Mouse (Mus musculus): ENCODE results near the gene Ccdc8.
A peak's percentile ranks its signal among the peaks of the same experiment; 100 is the strongest.

Gene Ccdc8

GRCm38 (mm10) chr7:16976298-16976697 lies 16.2 kb upstream of the Ccdc8 start:
- no peak for DNase-seq (ENCODE audit: low read depth)

DNA sequence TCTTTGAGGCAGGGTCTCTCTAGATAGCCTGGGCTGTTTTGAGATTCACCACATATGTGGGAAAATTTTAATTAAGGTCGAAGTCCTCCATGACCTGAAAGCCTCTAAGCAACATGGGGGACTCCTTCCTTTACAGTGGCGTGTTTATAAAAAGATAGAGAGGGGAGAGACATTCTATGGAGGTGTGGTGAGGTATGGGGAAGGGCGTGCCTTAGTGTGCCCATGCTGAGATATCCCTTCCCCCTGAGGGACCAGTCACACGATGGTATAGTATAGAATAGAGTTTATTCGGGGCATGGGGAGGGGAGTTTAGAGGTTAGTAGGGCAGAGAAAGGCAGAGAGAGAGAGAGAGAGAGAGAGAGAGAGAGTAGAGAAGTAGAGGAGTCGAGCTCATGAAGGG lies 14.3 kb upstream of the Ccdc8 start:
- no peak for DNase-seq (ENCODE audit: low read depth)

DNA sequence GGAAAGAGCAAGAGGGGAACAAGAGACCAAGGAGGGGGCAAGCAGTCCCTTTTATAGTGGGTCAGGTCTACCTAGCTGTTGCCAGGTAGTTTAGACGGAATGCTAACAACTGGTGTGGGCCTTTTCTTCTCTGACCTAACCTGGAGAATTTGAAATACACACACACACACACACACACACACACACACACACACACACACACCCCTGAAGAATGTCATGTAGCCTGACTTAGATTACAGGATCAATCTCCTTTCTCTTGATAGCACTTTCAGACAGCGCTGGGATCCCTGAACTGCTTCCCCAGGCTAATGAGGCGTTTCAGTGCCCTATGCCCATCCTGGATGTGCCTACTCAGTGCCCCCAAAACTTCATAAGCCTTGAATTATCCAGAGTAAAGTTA lies 13.9 kb upstream of the Ccdc8 start:
- no peak for DNase-seq (ENCODE audit: low read depth)

GRCm38 (mm10) chr7:16980348-16980747 lies 12.2 kb upstream of the Ccdc8 start:
- no peak for DNase-seq (ENCODE audit: low read depth)

DNA sequence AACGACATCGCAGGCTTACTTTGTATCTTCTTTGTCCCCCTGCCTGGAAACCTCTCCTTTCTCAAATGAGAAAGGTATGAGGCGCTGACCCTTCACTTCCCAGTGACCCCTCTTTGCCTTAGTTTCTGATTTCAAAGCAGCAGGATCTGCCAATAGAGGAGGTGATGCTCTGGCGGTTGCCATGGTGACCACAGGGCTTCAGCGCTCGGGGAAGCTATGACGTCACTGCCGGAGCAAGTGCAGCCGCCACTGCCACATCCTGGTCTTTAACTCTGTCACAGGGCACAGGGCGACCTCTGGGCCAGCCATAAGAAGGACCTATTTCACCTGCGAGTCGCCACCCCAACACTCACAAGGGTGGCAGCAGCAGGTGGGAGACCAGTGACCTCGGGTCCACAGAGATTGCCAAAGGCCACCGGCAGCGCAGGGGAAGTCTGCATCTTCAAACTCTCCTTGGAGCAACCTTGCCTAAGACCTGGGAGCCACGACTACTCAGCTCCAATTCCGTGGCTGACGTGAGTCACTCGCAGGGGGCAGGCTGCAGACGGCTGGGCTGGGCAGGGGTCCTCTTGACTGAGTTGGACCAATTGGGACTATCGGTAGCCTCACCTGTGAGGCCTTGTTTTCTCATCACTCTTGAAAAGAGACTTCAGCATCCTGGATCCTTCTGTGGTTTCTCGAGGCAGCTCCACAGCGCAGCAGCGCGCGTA lies 9.5 kb upstream of the Ccdc8 start, which contains the start of gene Gm42372:
Gm42372 (plus strand) TSS at position 228 of the 710 bp plus-strand sequence.
- no peak for DNase-seq (ENCODE audit: low read depth)

DNA sequence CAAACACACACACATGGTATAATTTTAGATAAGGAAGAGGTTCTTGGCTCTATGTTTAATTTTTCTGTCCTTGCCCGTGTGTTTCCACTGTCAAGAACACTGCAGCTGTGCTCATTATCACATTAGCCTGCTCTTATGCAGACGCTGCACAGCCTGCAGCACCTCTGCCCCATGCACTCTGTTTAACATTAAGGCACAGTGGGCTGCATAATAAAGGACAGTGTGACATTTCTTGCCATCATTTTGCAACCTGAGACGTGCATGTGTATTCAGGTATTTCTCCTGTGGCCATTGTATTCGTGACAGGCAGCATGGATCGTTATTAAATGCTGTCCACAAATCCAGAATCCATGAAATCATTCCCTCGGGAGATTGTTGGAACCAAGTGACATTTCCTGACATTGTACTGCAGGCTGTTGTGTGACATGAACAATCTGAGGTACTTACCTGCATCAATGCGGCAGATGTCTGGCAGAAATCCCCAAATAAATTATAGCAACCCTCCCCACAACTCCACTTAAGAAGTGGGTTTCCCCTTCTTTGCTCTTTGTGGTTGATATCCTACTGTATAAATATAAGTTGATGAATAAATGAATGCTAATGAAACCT lies 4.9 kb upstream of the Ccdc8 start:
- no peak for DNase-seq (ENCODE audit: low read depth)

DNA sequence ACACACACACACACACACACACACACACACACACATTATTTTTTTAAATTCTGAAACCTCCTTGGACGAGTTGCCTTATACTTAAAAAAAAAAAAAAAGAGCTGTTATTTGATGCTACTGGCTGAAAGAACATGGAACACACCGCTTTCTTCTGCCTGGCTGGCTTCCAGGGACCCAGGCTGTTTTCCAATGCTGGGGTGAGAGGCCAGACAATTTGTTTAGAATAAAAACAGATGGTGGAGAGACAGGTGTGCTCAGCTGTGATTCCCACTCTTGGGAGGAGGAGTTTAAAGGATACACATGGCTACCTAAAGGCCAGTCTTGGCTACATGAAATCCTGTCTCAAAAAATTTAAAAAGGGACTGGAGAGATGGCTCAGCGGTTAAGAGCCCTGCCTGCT lies 4.1 kb upstream of the Ccdc8 start:
- no peak for DNase-seq (ENCODE audit: low read depth)

DNA sequence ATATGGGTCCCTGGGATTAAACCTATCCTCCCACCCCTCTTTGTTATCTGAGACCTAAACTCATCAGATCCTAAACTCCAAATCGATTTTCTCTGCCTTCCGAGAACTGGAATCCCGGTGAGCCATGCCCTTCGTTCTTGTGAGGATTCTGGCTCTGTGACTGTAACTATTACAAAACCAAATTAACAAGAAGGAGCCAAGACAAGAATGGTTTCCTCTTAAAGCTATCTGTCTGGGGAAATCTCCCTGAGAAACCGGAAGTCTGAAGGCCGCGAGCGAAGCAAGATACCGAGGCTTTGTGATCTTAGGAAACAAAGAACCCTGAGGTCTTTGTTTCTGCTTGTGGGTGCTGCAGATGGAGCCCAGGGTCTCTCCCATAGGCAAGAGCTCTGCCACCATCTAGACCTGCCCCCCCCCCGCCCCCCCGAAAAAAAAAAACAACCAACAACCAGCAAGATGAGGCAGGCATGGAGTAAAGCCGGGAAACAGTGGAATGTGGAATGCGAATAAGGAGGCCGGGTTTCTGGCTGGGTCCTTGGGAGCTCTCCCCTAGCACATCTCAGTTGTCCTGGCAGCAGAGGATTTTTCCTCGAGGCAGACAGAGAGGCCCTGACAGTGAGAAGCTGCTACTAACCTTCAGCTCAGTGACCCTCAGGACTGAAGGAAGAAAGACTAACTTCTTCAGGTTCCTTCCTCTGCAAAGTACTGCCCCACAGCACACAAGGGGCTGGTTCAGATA lies 2.3 kb upstream of the Ccdc8 start:
- peak; percentile 40 for DNase-seq (ENCODE audit: low read depth)

DNA sequence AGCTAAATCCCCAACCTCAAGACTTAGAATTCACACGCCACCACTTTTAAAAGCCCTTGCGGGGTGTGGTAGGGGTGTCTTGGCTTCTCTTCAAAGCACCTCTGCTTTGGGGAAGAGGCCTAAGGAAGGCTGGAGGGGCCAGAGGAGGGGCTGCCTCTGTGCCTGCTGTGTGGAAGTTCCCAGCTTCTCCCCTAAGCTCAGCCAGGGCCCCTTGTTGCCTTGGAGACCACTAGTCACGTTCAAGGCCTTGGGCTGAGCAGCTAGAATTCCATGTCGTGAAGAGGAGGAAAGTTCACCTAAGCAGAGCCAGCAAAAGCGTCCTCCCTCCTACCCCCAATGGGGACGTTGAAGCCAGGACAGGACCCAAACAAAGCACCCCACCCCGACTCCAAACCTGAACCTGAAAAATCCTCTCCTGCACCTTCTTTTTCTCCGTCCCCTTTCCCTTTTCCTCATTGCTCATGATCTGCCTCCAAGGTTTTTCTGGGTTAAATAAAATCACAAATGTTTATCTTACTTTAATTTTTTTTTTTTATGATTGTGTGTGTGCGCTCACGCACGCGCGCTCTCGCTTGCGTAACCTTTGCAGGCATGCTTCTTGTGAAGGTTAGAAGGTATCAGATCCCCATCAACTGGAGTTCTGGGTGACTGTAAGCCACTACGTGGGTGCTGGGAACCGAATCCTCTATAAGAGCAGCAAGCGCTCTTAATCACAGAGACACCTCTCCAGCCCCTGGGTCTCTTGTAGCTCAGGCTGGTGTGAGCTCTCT lies 642 bp upstream of the Ccdc8 start:
- DNase-seq (ENCODE audit: low read depth), result no peak

DNA sequence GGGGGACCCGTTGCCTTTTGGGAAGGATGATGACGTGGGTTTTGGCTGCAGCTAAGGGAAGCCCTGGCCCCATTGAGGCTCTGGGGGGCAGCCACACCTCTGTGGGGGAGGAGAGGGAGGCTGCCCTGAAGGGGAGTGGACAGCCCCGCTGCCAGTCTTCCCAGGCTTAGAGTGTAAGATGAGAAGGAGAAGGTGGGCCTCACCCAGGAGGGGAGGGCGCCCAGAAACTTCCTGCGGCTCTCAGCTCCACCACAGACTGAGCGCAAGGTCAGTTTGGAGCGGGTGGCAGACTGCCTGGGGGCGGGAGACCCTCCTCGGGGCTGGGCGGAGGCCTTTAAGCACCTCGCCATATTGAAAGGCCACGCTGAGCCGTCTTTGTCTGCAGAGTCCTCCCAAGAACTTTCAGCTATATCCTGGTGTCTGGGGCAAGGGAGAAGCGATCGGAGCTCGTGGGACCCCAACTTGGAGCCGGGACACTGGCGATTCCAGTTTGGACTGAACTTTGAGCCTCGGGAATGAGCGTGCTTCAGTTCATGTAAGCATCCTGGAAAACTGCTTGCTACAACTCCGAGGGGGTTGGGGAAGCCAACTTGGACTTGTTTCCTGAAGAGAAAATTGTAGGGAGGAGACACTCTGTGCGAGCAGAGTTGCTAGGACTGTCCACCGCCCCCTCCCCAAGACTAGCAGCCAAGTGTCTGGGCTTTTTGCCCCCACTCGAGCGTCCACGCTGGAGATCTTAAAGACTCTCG lies 1.3 kb downstream of the Ccdc8 start:
- DNase-seq (ENCODE audit: low read depth), result peak; percentile 40

DNA sequence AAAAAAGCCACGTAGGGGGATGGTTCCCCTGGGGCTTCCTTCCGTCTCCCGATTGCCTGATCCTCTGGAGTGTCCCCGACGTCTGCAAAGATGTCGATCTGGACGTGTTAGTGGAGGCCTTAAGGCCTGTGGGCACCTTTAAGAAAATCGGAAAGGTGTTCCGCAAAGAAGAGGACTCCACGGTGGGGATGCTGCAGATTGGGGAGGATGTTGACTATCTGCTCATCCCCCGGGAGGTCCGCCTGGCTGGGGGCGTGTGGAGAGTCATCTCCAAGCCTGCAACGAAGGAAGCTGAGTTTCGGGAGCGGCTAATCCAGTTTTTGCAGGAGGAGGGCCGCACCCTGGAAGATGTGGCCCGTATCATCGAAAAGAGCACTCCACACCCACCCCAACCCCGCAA lies 1.9 kb downstream of the Ccdc8 start:
- no peak for DNase-seq (ENCODE audit: low read depth)

DNA sequence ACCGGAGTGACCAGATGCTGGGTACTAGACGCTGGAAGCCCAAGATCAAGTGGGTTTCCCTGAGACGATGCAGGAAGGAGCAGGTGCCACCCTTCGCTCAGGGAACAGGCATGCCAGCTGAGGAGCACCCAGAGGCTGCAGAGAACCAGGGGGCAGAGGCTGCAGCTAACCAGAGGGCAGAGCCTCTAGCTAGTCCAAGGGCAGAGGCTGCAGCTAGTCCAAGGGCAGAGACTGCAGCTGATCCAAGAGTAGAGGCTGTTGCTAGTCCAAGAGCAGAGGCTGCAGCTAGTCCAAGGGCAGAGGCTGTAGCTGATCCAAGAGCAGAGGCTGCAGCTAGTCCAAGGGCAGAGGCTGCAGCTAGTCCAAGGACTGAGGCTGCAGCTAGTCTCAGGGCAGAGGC lies 2.8 kb downstream of the Ccdc8 start:
- no peak for DNase-seq (ENCODE audit: low read depth)

DNA sequence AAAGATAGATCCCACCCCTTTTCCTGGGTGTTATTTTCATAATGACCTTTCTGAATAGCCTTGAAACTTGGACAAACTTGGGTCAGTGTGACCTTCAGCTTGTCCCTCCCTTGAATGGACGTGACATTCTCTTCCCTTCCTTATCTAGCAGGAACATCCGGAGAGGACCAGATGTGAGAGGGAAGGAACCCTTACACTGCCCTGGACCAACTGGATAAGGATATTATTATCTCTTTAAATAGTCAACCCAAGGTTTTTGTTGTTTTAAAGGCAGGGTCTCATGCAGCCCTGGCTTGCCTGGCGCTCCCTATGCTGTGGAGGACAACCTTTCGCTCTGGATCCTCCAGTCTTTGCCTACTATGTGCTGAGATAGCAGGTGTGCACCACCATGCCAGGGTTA lies 6.7 kb downstream of the Ccdc8 start:
- no peak for DNase-seq (ENCODE audit: low read depth)

- peak; percentile 76 for DNase-seq (ENCODE audit: low read depth)
Measured at GRCm38 (mm10) chr7:16999650-17000049, 7.1 kb downstream of the Ccdc8 start.

GRCm38 (mm10) chr7:17002375-17003195 lies 10.1 kb downstream of the Ccdc8 start:
- peak; percentile 87 for DNase-seq (ENCODE audit: low read depth)

- DNase-seq (ENCODE audit: low read depth), result no peak
Measured at GRCm38 (mm10) chr7:17003230-17003960, 10.9 kb downstream of the Ccdc8 start.

- no peak for DNase-seq (ENCODE audit: low read depth)
Measured at GRCm38 (mm10) chr7:17004716-17005115, 12.2 kb downstream of the Ccdc8 start.

DNA sequence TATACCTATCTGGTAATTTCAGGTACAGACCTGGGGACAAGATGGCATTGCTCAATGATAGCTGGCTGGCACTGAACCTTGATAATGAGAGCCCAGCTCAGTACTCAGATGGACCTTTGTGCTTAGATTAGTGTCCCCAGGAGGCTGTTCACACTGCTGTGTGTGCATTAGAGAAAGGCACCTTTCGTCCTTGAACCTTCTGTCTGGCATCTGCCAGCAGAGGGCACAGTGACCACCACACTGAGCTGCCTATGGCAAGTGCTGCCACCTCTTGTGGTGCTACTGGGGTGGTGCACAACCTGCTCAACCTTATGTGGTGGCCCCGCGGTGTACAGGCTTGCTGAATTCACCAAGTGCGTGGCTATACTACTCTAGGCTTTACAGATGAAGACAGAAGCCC lies 14.8 kb downstream of the Ccdc8 start:
- DNase-seq (ENCODE audit: low read depth), result no peak

DNA sequence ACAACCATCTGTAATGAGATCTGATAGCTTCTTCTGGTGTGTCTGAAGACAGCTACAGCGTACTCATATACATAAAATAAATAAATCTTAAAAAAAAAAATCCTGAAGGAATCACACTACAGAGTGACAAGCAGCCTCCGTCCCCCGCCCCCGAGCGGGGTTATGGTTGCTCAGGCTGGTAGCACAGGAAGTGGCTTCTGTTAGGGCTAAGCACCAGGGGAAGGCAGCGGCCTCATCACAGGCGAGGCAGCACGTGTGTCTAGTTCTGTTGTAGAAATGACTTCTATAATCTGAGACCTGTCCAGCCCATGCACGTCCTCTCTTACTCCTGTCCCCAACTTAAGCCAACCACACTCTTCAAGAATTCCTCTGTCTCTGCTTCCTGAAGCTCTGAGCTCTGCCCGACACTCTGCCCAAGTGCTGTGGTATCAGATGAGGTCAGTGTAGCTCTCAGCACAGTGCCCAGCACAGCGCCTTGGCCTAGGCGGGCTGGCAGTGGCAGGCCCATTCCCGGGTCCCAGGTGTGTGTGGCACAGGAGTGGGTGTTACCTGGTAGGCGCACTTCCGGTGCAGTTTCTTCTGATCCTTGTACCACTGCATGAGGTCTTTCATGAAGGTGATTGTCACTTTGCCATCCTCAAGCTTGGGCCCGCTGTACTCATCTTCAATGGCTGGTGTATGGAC lies 17.0 kb downstream of the Ccdc8 start:
- no peak for DNase-seq (ENCODE audit: low read depth)

DNA sequence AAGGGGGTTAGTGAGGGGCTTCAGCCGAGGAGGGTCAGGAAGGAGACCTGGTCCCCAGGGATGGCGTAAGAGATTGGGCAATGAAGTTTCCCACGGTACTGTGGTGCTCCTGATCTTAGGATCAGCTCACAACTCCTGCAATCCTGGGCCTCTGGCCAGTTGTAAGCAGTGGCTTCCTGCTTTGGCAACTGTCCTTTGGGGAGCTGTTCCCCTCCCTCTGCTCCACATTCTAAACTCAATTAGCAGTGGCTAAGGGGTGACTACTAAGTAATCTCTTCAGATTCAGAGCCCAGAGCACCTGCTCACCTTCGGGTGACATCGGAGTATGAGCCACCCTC lies 17.5 kb downstream of the Ccdc8 start:
- no peak for DNase-seq (ENCODE audit: low read depth)

Data from c-Kit-positive CD71-negative TER-119-negative erythroid progenitor cells, embryonic 14.5 days (primary cell).